Mouse (Mus musculus): Measurements from ENCODE around the gene Tnrc6c. TPM values are rescaled to one million over a fixed set of nuclear protein-coding genes. Genes with fewer than 3 reads are reported as not detected.

Tnrc6c gene
- polyA plus RNA-seq, 1 experiment from 2014 or later: 24.7 TPM

- Histone ChIP-seq H3K27me3 (0 out of 2 replicates have a peak, but pooled peaks cover under 1% of the 10 kb centered on the region), H3K4me2 (no peak overlapping the region), H3K9ac (no peak overlapping the region), H3K36me3 (no peaks in the 10 kb centered on the region), H3K9me3 (no peaks in the 10 kb centered on the region), H3K4me3 (no peak overlapping the region), H3K4me1 (replicated peaks) (no peaks in the 10 kb centered on the region), H3K27ac (replicated peaks) (no peak overlapping the region)
- WGBS: 95% methylated on average over 3 of the region's 3 CpGs
- no peak for ATAC-seq (ENCODE audit: low FRiP score, low read depth)
Observed at GRCm38 (mm10) chr11:117803166-117803688, 149.1 kb downstream of the Tnrc6c start.

- Histone ChIP-seq H3K4me1 (replicated peaks) (peaks cover 23% of the 10 kb centered on the region), H3K9ac (no peak overlapping the region), H3K27me3 (peaks cover 21% of the 10 kb centered on the region), H3K9me3 (no peaks in the 10 kb centered on the region), H3K36me3 (no peaks in the 10 kb centered on the region), H3K4me2 (no peak overlapping the region), H3K4me3 (no peak overlapping the region), H3K27ac (replicated peaks) (no peak overlapping the region)
- no peak for ATAC-seq (ENCODE audit: low FRiP score, low read depth)
- 96% methylated on average over 6 of the region's 6 CpGs for WGBS
Observed at GRCm38 (mm10) chr11:117806781-117807180, 152.7 kb downstream of the Tnrc6c start.

- under 1% methylated on average over 71 of the region's 75 CpGs for WGBS
Observed at GRCm38 (mm10) chr11:117809407-117810311, 155.6 kb downstream of the Tnrc6c start, which contains the start of the genes Gm20708 and Syngr2. Gm20708 (plus strand) TSS chr11:117809668. Syngr2 (plus strand) TSS chr11:117809668.

GRCm38 (mm10) chr11:117810401-117811046 lies 156.4 kb downstream of the Tnrc6c start:
- no peaks in the 10 kb centered on the region for H3K9me3 ChIP-seq
- under 1% methylated on average over 21 of the region's 21 CpGs for WGBS
- H3K9ac ChIP-seq: peak overlapping the region; percentile 54
- peaks cover 23% of the 10 kb centered on the region for H3K4me1 ChIP-seq (replicated peaks)
- peaks cover 21% of the 10 kb centered on the region for H3K27me3 ChIP-seq
- no peaks in the 10 kb centered on the region for H3K36me3 ChIP-seq
- peak overlapping the region; percentile 93 for H3K4me2 ChIP-seq
- no peak overlapping the region for H3K27ac ChIP-seq (replicated peaks)
- peak overlapping the region; percentile 68 for H3K4me3 ChIP-seq
- peak; percentile 76 for ATAC-seq (ENCODE audit: low FRiP score, low read depth)

More at GRCm38 (mm10) chr11:117809407-117810311, 155.6 kb downstream of the Tnrc6c start, which contains the start of the genes Gm20708 and Syngr2:
- Histone ChIP-seq H3K27me3 (peaks cover 21% of the 10 kb centered on the region), H3K9ac (peak within 1 kb of the TSS; percentile 54), H3K4me2 (peak within 1 kb of the TSS; percentile 93), H3K9me3 (no peaks in the 10 kb centered on the region), H3K27ac (replicated peaks) (no peak within 1 kb of the TSS), H3K36me3 (no peaks in the 10 kb centered on the region), H3K4me1 (replicated peaks) (peaks cover 23% of the 10 kb centered on the region), H3K4me3 (peak within 1 kb of the TSS; percentile 68)
- peak; percentile 75 for ATAC-seq (ENCODE audit: low FRiP score, low read depth)

Other genes with a start within 250 kb of the Tnrc6c start
- gene Gm11733, start 169.9 kb upstream of the Tnrc6c start, polyA plus RNA-seq (2015; fragmentation: Nextera tagmentation; extraction: Ambion mirVana): not detected in 2 replicates
- 0.77 and 0.83 TPM in 2 replicates for gene Tmc8, start 127.8 kb downstream of the Tnrc6c start, polyA plus RNA-seq (2015; fragmentation: Nextera tagmentation; extraction: Ambion mirVana)
- 6.0 TPM in 2 replicates for gene Tmc6, start 127.9 kb downstream of the Tnrc6c start, polyA plus RNA-seq (2015; fragmentation: Nextera tagmentation; extraction: Ambion mirVana)
- not detected in 2 replicates for gene 6030468B19Rik, start 143.4 kb downstream of the Tnrc6c start, polyA plus RNA-seq (2015; fragmentation: Nextera tagmentation; extraction: Ambion mirVana)
- gene Gm20708, start 155.4 kb downstream of the Tnrc6c start, polyA plus RNA-seq (2015; fragmentation: Nextera tagmentation; extraction: Ambion mirVana): 0.93 and 1.6 TPM in 2 replicates
- 17.2 and 19.3 TPM in 2 replicates for gene Syngr2, start 155.4 kb downstream of the Tnrc6c start, polyA plus RNA-seq (2015; fragmentation: Nextera tagmentation; extraction: Ambion mirVana)
- 6.9 and 7.2 TPM in 2 replicates for gene Afmid, start 171.6 kb downstream of the Tnrc6c start, polyA plus RNA-seq (2015; fragmentation: Nextera tagmentation; extraction: Ambion mirVana)
- 22.9 and 24.3 TPM in 2 replicates for gene Tk1, start 171.8 kb downstream of the Tnrc6c start, polyA plus RNA-seq (2015; fragmentation: Nextera tagmentation; extraction: Ambion mirVana)
- gene Birc5, start 195.0 kb downstream of the Tnrc6c start, polyA plus RNA-seq (2015; fragmentation: Nextera tagmentation; extraction: Ambion mirVana): 41.6 and 47.4 TPM in 2 replicates
- not detected in 2 replicates for gene Tmem235, start 206.5 kb downstream of the Tnrc6c start, polyA plus RNA-seq (2015; fragmentation: Nextera tagmentation; extraction: Ambion mirVana)
- 3.7 and 4.2 TPM in 2 replicates for gene Tha1, start 219.2 kb downstream of the Tnrc6c start, polyA plus RNA-seq (2015; fragmentation: Nextera tagmentation; extraction: Ambion mirVana)

Data from hindbrain, embryonic 15.5 days (tissue).